Mouse (Mus musculus): ENCODE measurements at regions not wholly inside any gene's neighbourhood (a gene's known extent, or its start where the extent isn't known, plus 50 kb on each side); places are given as distances from the start of the nearest gene placed in this dataset.

GRCm38 (mm10) chr7:74844306-74844929 is 289.8 kb upstream of the Slco3a1 start:
- TF ChIP-seq CTCF (IDR thresholded peaks at IDR 0.05; ENCODE audit: borderline replicate concordance, control insufficient read depth, extremely low read depth, insufficient read depth, low read length, poor library complexity) (no peak), POLR2A (IDR thresholded peaks at IDR 0.05; ENCODE audit: control insufficient read depth, extremely low read depth, insufficient read depth, low read length, poor library complexity) (no peak)
- 82% methylated on average over 6 of the region's 6 CpGs for WGBS

GRCm38 (mm10) chr7:74823286-74823685 is 268.7 kb upstream of the Slco3a1 start:
- Histone ChIP-seq H3K27ac (ENCODE audit: control insufficient read depth, insufficient read depth, low read length) (no peak overlapping the region), H3K36me3 (ENCODE audit: control insufficient read depth, insufficient read depth, low read length) (no peaks in the 10 kb centered on the region), H3K4me3 (ENCODE audit: control insufficient read depth, insufficient read depth, low read length) (no peak overlapping the region), H3K27me3 (ENCODE audit: control insufficient read depth, insufficient read depth, low read length) (no peaks in the 10 kb centered on the region), H3K4me1 (replicated peaks; ENCODE audit: control insufficient read depth, insufficient read depth, low read length) (no peaks in the 10 kb centered on the region)
- TF ChIP-seq CTCF (IDR thresholded peaks at IDR 0.05; ENCODE audit: borderline replicate concordance, control insufficient read depth, extremely low read depth, insufficient read depth, low read length, poor library complexity) (no peak), POLR2A (IDR thresholded peaks at IDR 0.05; ENCODE audit: control insufficient read depth, extremely low read depth, insufficient read depth, low read length, poor library complexity) (no peak)
- no peak for DNase-seq
- WGBS = 84% methylated on average over 2 of the region's 2 CpGs

More at GRCm38 (mm10) chr7:74844306-74844929, 289.8 kb upstream of the Slco3a1 start:
- H3K4me1 ChIP-seq (replicated peaks; ENCODE audit: control insufficient read depth, insufficient read depth, low read length) = no peaks in the 10 kb centered on the region
- H3K36me3 ChIP-seq (ENCODE audit: control insufficient read depth, insufficient read depth, low read length) = no peaks in the 10 kb centered on the region
- H3K27me3 ChIP-seq (ENCODE audit: control insufficient read depth, insufficient read depth, low read length) = no peaks in the 10 kb centered on the region
- H3K4me3 ChIP-seq (ENCODE audit: control insufficient read depth, insufficient read depth, low read length) = no peak overlapping the region
- no peak overlapping the region for H3K27ac ChIP-seq (ENCODE audit: control insufficient read depth, insufficient read depth, low read length)
- DNase-seq = no peak

- Histone ChIP-seq H3K36me3 (ENCODE audit: control insufficient read depth, insufficient read depth, low read length) (no peaks in the 10 kb centered on the region), H3K4me3 (ENCODE audit: control insufficient read depth, insufficient read depth, low read length) (no peak overlapping the region), H3K4me1 (replicated peaks; ENCODE audit: control insufficient read depth, insufficient read depth, low read length) (no peaks in the 10 kb centered on the region), H3K27ac (ENCODE audit: control insufficient read depth, insufficient read depth, low read length) (no peak overlapping the region), H3K27me3 (ENCODE audit: control insufficient read depth, insufficient read depth, low read length) (no peaks in the 10 kb centered on the region)
- DNase-seq = no peak
- TF ChIP-seq POLR2A (IDR thresholded peaks at IDR 0.05; ENCODE audit: control insufficient read depth, extremely low read depth, insufficient read depth, low read length, poor library complexity) = no peak
- no peak for TF ChIP-seq CTCF (IDR thresholded peaks at IDR 0.05; ENCODE audit: borderline replicate concordance, control insufficient read depth, extremely low read depth, insufficient read depth, low read length, poor library complexity)
- WGBS = 76% methylated on average over 1 of the region's 1 CpGs
These were observed 238.7 kb upstream of the Slco3a1 start for GRCm38 (mm10) chr7:74793241-74793640.

GRCm38 (mm10) chr7:74788696-74789095 is 234.1 kb upstream of the Slco3a1 start:
- TF ChIP-seq POLR2A (IDR thresholded peaks at IDR 0.05; ENCODE audit: control insufficient read depth, extremely low read depth, insufficient read depth, low read length, poor library complexity) = no peak
- no peak for TF ChIP-seq CTCF (IDR thresholded peaks at IDR 0.05; ENCODE audit: borderline replicate concordance, control insufficient read depth, extremely low read depth, insufficient read depth, low read length, poor library complexity)
- WGBS = 90% methylated on average over 1 of the region's 1 CpGs
- H3K4me3 ChIP-seq (ENCODE audit: control insufficient read depth, insufficient read depth, low read length) = no peak overlapping the region
- DNase-seq = no peak
- H3K27ac ChIP-seq (ENCODE audit: control insufficient read depth, insufficient read depth, low read length) = no peak overlapping the region
- H3K36me3 ChIP-seq (ENCODE audit: control insufficient read depth, insufficient read depth, low read length) = no peaks in the 10 kb centered on the region
- no peaks in the 10 kb centered on the region for H3K27me3 ChIP-seq (ENCODE audit: control insufficient read depth, insufficient read depth, low read length)
- H3K4me1 ChIP-seq (replicated peaks; ENCODE audit: control insufficient read depth, insufficient read depth, low read length) = no peaks in the 10 kb centered on the region

GRCm38 (mm10) chr7:74771435-74772406 is 217.1 kb upstream of the Slco3a1 start:
- H3K27ac ChIP-seq (ENCODE audit: control insufficient read depth, insufficient read depth, low read length) = no peak overlapping the region
- no peaks in the 10 kb centered on the region for H3K4me1 ChIP-seq (replicated peaks; ENCODE audit: control insufficient read depth, insufficient read depth, low read length)
- no peak for DNase-seq
- no peaks in the 10 kb centered on the region for H3K36me3 ChIP-seq (ENCODE audit: control insufficient read depth, insufficient read depth, low read length)
- TF ChIP-seq POLR2A (IDR thresholded peaks at IDR 0.05; ENCODE audit: control insufficient read depth, extremely low read depth, insufficient read depth, low read length, poor library complexity) (no peak), CTCF (IDR thresholded peaks at IDR 0.05; ENCODE audit: borderline replicate concordance, control insufficient read depth, extremely low read depth, insufficient read depth, low read length, poor library complexity) (no peak)
- no peak overlapping the region for H3K4me3 ChIP-seq (ENCODE audit: control insufficient read depth, insufficient read depth, low read length)
- 96% methylated on average over 9 of the region's 9 CpGs for WGBS
- no peaks in the 10 kb centered on the region for H3K27me3 ChIP-seq (ENCODE audit: control insufficient read depth, insufficient read depth, low read length)

- no peak overlapping the region for H3K4me3 ChIP-seq (ENCODE audit: control insufficient read depth, insufficient read depth, low read length)
- H3K36me3 ChIP-seq (ENCODE audit: control insufficient read depth, insufficient read depth, low read length) = no peaks in the 10 kb centered on the region
- no peak for TF ChIP-seq POLR2A (IDR thresholded peaks at IDR 0.05; ENCODE audit: control insufficient read depth, extremely low read depth, insufficient read depth, low read length, poor library complexity)
- TF ChIP-seq CTCF (IDR thresholded peaks at IDR 0.05; ENCODE audit: borderline replicate concordance, control insufficient read depth, extremely low read depth, insufficient read depth, low read length, poor library complexity) = no peak
- no peak for DNase-seq
- no peaks in the 10 kb centered on the region for H3K27me3 ChIP-seq (ENCODE audit: control insufficient read depth, insufficient read depth, low read length)
- 94% methylated on average over 4 of the region's 4 CpGs for WGBS
- no peaks in the 10 kb centered on the region for H3K4me1 ChIP-seq (replicated peaks; ENCODE audit: control insufficient read depth, insufficient read depth, low read length)
- H3K27ac ChIP-seq (ENCODE audit: control insufficient read depth, insufficient read depth, low read length) = no peak overlapping the region
These were observed 212.0 kb upstream of the Slco3a1 start for GRCm38 (mm10) chr7:74766550-74766949.

All from thymus, adult 2 months (tissue).